Mouse (Mus musculus) kidney, postnatal 0 days (tissue): ENCODE results near the gene Ccnb2. TPM values are rescaled to one million over a fixed set of nuclear protein-coding genes. Genes with fewer than 3 reads are reported as not detected.

Experiments used
- ATAC-seq: fragments of 200-750 bp; cut with Nextera tagmentation; replicated peaks from 2 replicates; pipeline ENCODE4 v1.8.0; 2017; ENCODE audit warnings: low read depth, moderate number of reproducible peaks, moderate TSS enrichment, moderate library complexity; ENCODE audit not compliant: low FRiP score
- DNase-seq: peaks from one replicate; pipeline ENCODE4 v3.0.0-alpha.2; 2016; ENCODE audit warnings: low spot score
- H3K27ac ChIP-seq: fragments of 300-500 bp; sonication (generic); 2 replicates; pipeline ENCODE4 v1.5.1; 2014; ENCODE audit warnings: mild to moderate bottlenecking
- H3K27me3 ChIP-seq: fragments of 300-500 bp; sonication (generic); 2 replicates; pipeline ENCODE4 v1.6.1; 2014; ENCODE audit warnings: low read length, mixed read lengths; ENCODE audit not compliant: insufficient read depth
- H3K36me3 ChIP-seq: fragments of 300-500 bp; sonication (generic); 2 replicates; pipeline ENCODE4 v1.6.1; 2014; ENCODE audit warnings: low read length, mixed read lengths; ENCODE audit not compliant: insufficient read depth
- H3K4me1 ChIP-seq: fragments of 300-500 bp; sonication (generic); replicated peaks from 2 replicates; pipeline ENCODE4 v1.6.1; 2014; ENCODE audit warnings: antibody characterized with exemption, low read length, mixed read lengths; ENCODE audit not compliant: insufficient read depth
- H3K4me2 ChIP-seq: fragments of 300-500 bp; sonication (generic); 2 replicates; pipeline ENCODE4 v1.6.1; 2014; ENCODE audit warnings: mild to moderate bottlenecking, low read length, moderate library complexity, mixed read lengths
- H3K4me3 ChIP-seq: fragments of 300-500 bp; sonication (generic); replicated peaks from 2 replicates; pipeline ENCODE4 v1.5.1; 2014; ENCODE audit warnings: low read depth, low read length
- H3K9ac ChIP-seq: fragments of 300-500 bp; sonication (generic); 2 replicates; pipeline ENCODE4 v1.6.1; 2014; ENCODE audit warnings: low read depth, low read length
- H3K9me3 ChIP-seq: fragments of 300-500 bp; sonication (generic); replicated peaks from 2 replicates; pipeline ENCODE4 v1.6.1; 2016; ENCODE audit warnings: low read length, inconsistent platforms, mixed read lengths
- CTCF ChIP-seq: IDR thresholded peaks from 2 replicates; pipeline ENCODE4 v1.5.1; 2016; ENCODE audit warnings: antibody characterized with exemption, low read depth, mild to moderate bottlenecking, moderate library complexity
- WGBS: fragments of 180-500 bp; shearing (Covaris S2); extraction: QIAGEN DNeasy Blood & Tissue Kit; methylation state at CpG from one replicate; pipeline ENCODE4 v1.1.7; 2014; 5-methylcytosine and 5-hydroxymethylcytosine counted together
- polyA plus RNA-seq: library from polyadenylated mRNA; unstranded; fragments of >200 nt; fragmentation: Nextera tagmentation; extraction: Ambion mirVana; gene quantifications from 2 replicates; pipeline ENCODE4 v1.2.1, GENCODE M21; 2015

The Ccnb2 gene
- polyA plus RNA-seq, 1 experiment from 2014 or later: 127 TPM

- no peak for ATAC-seq
- no peaks in the 10 kb centered on the region for H3K4me1 ChIP-seq
- TF ChIP-seq CTCF: no peak
These were observed 33.8 kb downstream of the Ccnb2 start for GRCm38 (mm10) chr9:70387410-70388119.

GRCm38 (mm10) chr9:70384958-70385728 lies 36.2 kb downstream of the Ccnb2 start:
- peaks cover 25% of the 10 kb centered on the region; the same call in 1 of the 2 replicates for H3K36me3 ChIP-seq
- ATAC-seq (no peak), DNase-seq (peak; percentile 12)
- no peaks in the 10 kb centered on the region for H3K4me1 ChIP-seq
- no peaks in the 10 kb centered on the region for H3K27me3 ChIP-seq
- no peak overlapping the region for H3K4me2 ChIP-seq
- H3K9me3 ChIP-seq: no peaks in the 10 kb centered on the region
- H3K4me3 ChIP-seq: no peak overlapping the region
- WGBS: 64% methylated on average over 18 of the region's 18 CpGs
- no peak overlapping the region for H3K9ac ChIP-seq
- H3K27ac ChIP-seq: no peak overlapping the region
- no peak for TF ChIP-seq CTCF

More at GRCm38 (mm10) chr9:70387410-70388119, 33.8 kb downstream of the Ccnb2 start:
- DNase-seq: no peak
- WGBS: 89% methylated on average over 4 of the region's 4 CpGs
- no peak overlapping the region for H3K27ac ChIP-seq
- no peaks in the 10 kb centered on the region for H3K27me3 ChIP-seq
- peaks cover 25% of the 10 kb centered on the region for H3K36me3 ChIP-seq
- no peak overlapping the region for H3K4me3 ChIP-seq
- no peaks in the 10 kb centered on the region for H3K9me3 ChIP-seq
- H3K9ac ChIP-seq: no peak overlapping the region
- no peak overlapping the region for H3K4me2 ChIP-seq

GRCm38 (mm10) chr9:70384494-70384893 lies 36.9 kb downstream of the Ccnb2 start:
- no peak for ATAC-seq
- Histone ChIP-seq H3K4me1 (no peaks in the 10 kb centered on the region), H3K27me3 (no peaks in the 10 kb centered on the region), H3K9me3 (no peaks in the 10 kb centered on the region), H3K4me3 (no peak overlapping the region), H3K4me2 (no peak overlapping the region), H3K36me3 (peaks cover 25% of the 10 kb centered on the region; the same call in 1 of the 2 replicates), H3K27ac (no peak overlapping the region), H3K9ac (no peak overlapping the region)
- DNase-seq: no peak
- 94% methylated on average over 4 of the region's 4 CpGs for WGBS
- no peak for TF ChIP-seq CTCF

GRCm38 (mm10) chr9:70383750-70384149 lies 37.6 kb downstream of the Ccnb2 start:
- H3K9me3 ChIP-seq: no peaks in the 10 kb centered on the region
- no peak overlapping the region for H3K4me3 ChIP-seq
- 64% methylated on average over 10 of the region's 10 CpGs for WGBS
- DNase-seq: no peak
- H3K36me3 ChIP-seq: peaks cover 25% of the 10 kb centered on the region; the same call in 1 of the 2 replicates
- H3K9ac ChIP-seq: no peak overlapping the region
- ATAC-seq: no peak
- H3K27ac ChIP-seq: no peak overlapping the region
- no peaks in the 10 kb centered on the region for H3K27me3 ChIP-seq
- no peak for TF ChIP-seq CTCF
- no peaks in the 10 kb centered on the region for H3K4me1 ChIP-seq
- no peak overlapping the region for H3K4me2 ChIP-seq

GRCm38 (mm10) chr9:70382091-70382490 lies 39.3 kb downstream of the Ccnb2 start:
- peaks cover 35% of the 10 kb centered on the region for H3K36me3 ChIP-seq
- H3K27ac ChIP-seq: no peak overlapping the region
- no peak overlapping the region for H3K4me3 ChIP-seq
- H3K4me2 ChIP-seq: no peak overlapping the region
- TF ChIP-seq CTCF: no peak
- DNase-seq (no peak), ATAC-seq (no peak)
- H3K9me3 ChIP-seq: no peaks in the 10 kb centered on the region
- no peaks in the 10 kb centered on the region for H3K27me3 ChIP-seq
- H3K9ac ChIP-seq: no peak overlapping the region
- H3K4me1 ChIP-seq: no peaks in the 10 kb centered on the region
- WGBS: 67% methylated on average over 12 of the region's 12 CpGs

GRCm38 (mm10) chr9:70379502-70380467 lies 41.6 kb downstream of the Ccnb2 start:
- ATAC-seq (no peak), DNase-seq (peak; percentile 57)
- peaks cover 40% of the 10 kb centered on the region for H3K36me3 ChIP-seq
- H3K4me2 ChIP-seq: no peak overlapping the region
- no peak overlapping the region for H3K27ac ChIP-seq
- H3K4me1 ChIP-seq: no peaks in the 10 kb centered on the region
- no peaks in the 10 kb centered on the region for H3K9me3 ChIP-seq
- 55% methylated on average over 7 of the region's 7 CpGs for WGBS
- no peak overlapping the region for H3K4me3 ChIP-seq
- no peak for TF ChIP-seq CTCF
- H3K9ac ChIP-seq: no peak overlapping the region
- H3K27me3 ChIP-seq: no peaks in the 10 kb centered on the region
